Mouse (Mus musculus) C2C12 (cell line): ENCODE results near the gene Ak4. TPM values are rescaled to one million over a fixed set of nuclear protein-coding genes. Genes with fewer than 3 reads are reported as not detected.
A peak's percentile ranks its signal among the peaks of the same experiment; 100 is the strongest.
"Not testable (repeated sequence)": the region's sequence is repeated elsewhere in the genome, so short reads cannot be mapped to it uniquely, and the experiment has no call there.

Source experiments
- H3K27me3 ChIP-seq: one replicate; pipeline ENCODE4 v1.6.1; 2011; ENCODE audit not compliant: control insufficient read depth, insufficient read depth, insufficient read length
- H3K36me3 ChIP-seq: one replicate; pipeline ENCODE4 v1.6.1; 2011; ENCODE audit not compliant: control insufficient read depth, insufficient read depth
- H3K4me3 ChIP-seq: one replicate; pipeline ENCODE4 v1.5.1; 2011; ENCODE audit warnings: mild to moderate bottlenecking, control low read depth; ENCODE audit not compliant: poor library complexity, insufficient read depth, severe bottlenecking
- H3K79me2 ChIP-seq: one replicate; pipeline ENCODE4 v1.6.1; 2011; ENCODE audit not compliant: control insufficient read depth, insufficient read depth
- H3K79me3 ChIP-seq: one replicate; pipeline ENCODE4 v1.6.1; 2011; ENCODE audit warnings: low read depth, control low read depth
- H3ac ChIP-seq: one replicate; pipeline ENCODE3; 2011; ENCODE audit warnings: low read depth; ENCODE audit not compliant: control insufficient read depth, insufficient read length
- CEBPB ChIP-seq: IDR thresholded peaks from one replicate; pipeline ENCODE4 v1.6.1; 2011; ENCODE audit warnings: low read depth, mild to moderate bottlenecking, control low read depth, moderate library complexity
- CTCF ChIP-seq: IDR thresholded peaks from one replicate; pipeline ENCODE4 v1.5.1; 2011; ENCODE audit not compliant: control insufficient read depth, insufficient read depth, insufficient read length
- FOSL1 ChIP-seq: IDR thresholded peaks from one replicate; pipeline ENCODE4 v1.8.0; 2011; ENCODE audit warnings: mild to moderate bottlenecking, low read length; ENCODE audit not compliant: poor library complexity, insufficient read depth, severe bottlenecking
- MAX ChIP-seq: IDR thresholded peaks from one replicate; pipeline ENCODE4 v1.6.1; 2011; ENCODE audit warnings: mild to moderate bottlenecking, control low read depth
- MYOD1 ChIP-seq: IDR thresholded peaks from one replicate; pipeline ENCODE4 v1.6.1; 2011; ENCODE audit warnings: low read depth; ENCODE audit not compliant: control insufficient read depth, insufficient read length
- MYOG ChIP-seq: IDR thresholded peaks from one replicate; pipeline ENCODE4 v1.6.1; 2011; ENCODE audit not compliant: control insufficient read depth, insufficient read length; ENCODE audit errors: extremely low read depth
- USF1 ChIP-seq: IDR thresholded peaks from one replicate; pipeline ENCODE4 v1.6.1; 2011; ENCODE audit warnings: low read depth, mild to moderate bottlenecking, control low read depth, moderate library complexity
- polyA plus RNA-seq: library from polyadenylated mRNA; unstranded; fragments of >200 nt; fragmentation: generic; extraction: Trizol; gene quantifications from one replicate; pipeline ENCODE4 v1.2.1, GENCODE M21; 2012; ENCODE audit warnings: missing spikeins

Gene Ak4
- polyA plus RNA-seq, 1 experiment: 0.25 TPM

DNA sequence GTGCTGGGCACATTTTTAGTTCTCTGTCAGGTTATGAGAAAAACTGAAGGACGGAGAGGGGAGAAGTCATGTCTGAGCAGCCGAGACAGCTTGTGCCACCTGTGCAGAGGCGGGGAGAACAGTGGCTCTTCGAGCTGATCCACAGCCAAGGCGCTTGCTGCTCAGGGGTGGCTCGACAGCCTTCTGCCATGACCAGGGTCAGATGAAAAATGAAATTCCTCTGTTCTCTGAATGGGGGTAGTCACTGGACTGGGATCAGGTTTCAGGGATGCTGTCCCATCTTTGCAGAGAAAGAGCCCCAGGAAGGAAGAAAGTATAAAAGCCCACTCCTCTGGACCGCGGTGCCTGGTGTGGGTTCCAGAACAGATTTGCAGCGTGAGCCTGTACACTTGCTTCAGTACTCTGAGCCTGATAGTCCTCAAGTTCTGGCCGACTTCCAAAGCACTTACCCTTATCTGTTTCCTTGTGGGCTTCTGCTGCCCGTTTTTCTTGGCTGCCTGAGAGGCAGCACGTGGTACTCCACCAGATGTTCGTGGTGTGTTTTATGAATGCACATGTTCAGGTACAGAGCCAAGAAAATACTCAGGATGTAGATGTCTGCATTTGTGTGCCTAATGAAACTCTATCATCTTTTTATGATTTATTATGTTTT lies 20.8 kb downstream of the Ak4 start:
- Histone ChIP-seq H3K4me3 (no peak overlapping the region), H3K36me3 (no peaks in the 10 kb centered on the region)
- TF ChIP-seq CTCF: no peak
- peak; percentile 47 for TF ChIP-seq USF1
- no peak for TF ChIP-seq FOSL1
- no peak for TF ChIP-seq MAX
- TF ChIP-seq MYOD1: no peak

DNA sequence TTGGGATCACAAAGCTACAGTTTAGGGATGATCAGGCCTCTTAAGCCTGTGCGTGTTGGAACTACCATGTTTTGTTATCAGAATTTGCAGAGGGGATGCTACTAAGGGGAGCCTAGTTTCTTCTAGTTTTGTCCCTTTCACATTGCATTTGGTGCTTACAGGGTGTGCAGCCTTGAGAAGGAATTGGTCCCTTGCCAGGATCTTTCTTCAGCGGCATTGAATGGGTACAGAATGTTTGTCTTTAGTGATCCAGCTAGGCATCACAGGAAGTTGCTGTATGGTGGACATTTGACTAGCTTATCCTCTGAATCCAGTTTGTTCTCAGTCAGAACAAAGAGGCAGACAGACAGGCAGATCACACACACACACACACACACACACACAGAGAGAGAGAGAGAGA lies 23.7 kb downstream of the Ak4 start:
- H3ac ChIP-seq: no peak overlapping the region
- H3K27me3 ChIP-seq: peaks cover 3% of the 10 kb centered on the region
- H3K36me3 ChIP-seq: no peaks in the 10 kb centered on the region
- H3K79me3 ChIP-seq: no peaks in the 10 kb centered on the region
- H3K79me2 ChIP-seq: no peaks in the 10 kb centered on the region
- TF ChIP-seq MYOD1: no peak
- no peak for TF ChIP-seq FOSL1
- no peak overlapping the region for H3K4me3 ChIP-seq

More for the DNA sequence above, 20.8 kb downstream of the Ak4 start:
- Histone ChIP-seq H3K79me3 (no peaks in the 10 kb centered on the region), H3K79me2 (no peaks in the 10 kb centered on the region), H3K27me3 (peaks cover 7% of the 10 kb centered on the region), H3ac (no peak overlapping the region)

DNA sequence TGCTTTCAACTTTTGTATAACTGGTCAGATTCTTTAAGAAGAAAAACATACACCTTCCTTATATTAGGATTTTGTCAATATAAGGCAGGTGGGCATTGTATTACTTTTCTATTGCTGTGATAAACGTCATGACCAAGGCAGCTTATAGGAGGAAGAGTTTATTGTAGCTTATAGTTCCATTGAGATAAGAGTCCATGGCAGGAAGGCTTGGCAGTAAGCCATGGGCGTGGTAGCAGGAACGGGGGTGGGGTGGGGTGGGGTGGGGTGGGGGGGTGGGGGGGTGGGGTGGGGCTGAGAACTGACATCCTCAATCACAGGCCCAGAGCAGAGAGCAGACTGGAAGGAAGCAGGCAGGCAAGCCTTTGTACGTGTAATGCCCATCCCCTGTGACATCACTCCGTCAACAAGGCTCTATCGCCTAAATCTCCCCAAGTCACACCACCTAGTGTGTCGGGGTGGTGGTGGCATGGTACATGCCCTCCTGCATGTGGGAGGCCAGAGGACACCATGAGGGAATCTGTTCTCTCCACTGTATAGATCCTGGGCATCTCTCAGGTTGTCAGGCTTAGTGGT lies 24.4 kb downstream of the Ak4 start:
- H3K27me3 ChIP-seq: no peaks in the 10 kb centered on the region
- H3K36me3 ChIP-seq: no peaks in the 10 kb centered on the region
- TF ChIP-seq FOSL1 (no peak), MYOG (no peak), MAX (no peak), USF1 (no peak), MYOD1 (no peak), CEBPB (no peak), CTCF (no peak)

DNA sequence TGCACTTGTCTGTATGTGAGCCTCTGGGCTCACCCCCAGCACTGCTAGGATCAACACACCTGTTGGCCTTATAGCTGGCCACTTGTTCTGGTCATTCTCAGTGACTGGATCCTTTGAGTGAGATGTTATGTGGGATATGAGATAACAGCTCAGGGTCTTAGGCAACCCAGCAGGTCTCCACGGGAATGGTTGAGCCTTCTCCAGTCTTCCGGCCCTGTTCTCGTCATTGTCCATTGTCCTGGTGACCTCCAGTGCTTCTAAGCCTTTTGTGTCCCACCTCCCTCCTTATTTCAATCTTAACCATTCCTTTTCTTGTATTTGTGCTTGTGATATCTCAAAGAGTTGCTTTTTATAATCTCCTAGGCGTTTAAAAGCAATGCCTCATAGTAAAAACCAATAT lies 26.6 kb downstream of the Ak4 start:
- Histone ChIP-seq H3K27me3 (no peaks in the 10 kb centered on the region), H3ac (no peak overlapping the region), H3K36me3 (no peaks in the 10 kb centered on the region), H3K79me3 (no peaks in the 10 kb centered on the region), H3K79me2 (no peaks in the 10 kb centered on the region), H3K4me3 (no peak overlapping the region)
- no peak for TF ChIP-seq CEBPB
- no peak for TF ChIP-seq CTCF
- no peak for TF ChIP-seq MYOD1
- TF ChIP-seq MAX: no peak
- no peak for TF ChIP-seq MYOG
- no peak for TF ChIP-seq USF1
- TF ChIP-seq FOSL1: no peak

More for the DNA sequence above, 24.4 kb downstream of the Ak4 start:
- no peak overlapping the region for H3ac ChIP-seq
- no peak overlapping the region for H3K4me3 ChIP-seq
- H3K79me3 ChIP-seq: no peaks in the 10 kb centered on the region
- no peaks in the 10 kb centered on the region for H3K79me2 ChIP-seq

DNA sequence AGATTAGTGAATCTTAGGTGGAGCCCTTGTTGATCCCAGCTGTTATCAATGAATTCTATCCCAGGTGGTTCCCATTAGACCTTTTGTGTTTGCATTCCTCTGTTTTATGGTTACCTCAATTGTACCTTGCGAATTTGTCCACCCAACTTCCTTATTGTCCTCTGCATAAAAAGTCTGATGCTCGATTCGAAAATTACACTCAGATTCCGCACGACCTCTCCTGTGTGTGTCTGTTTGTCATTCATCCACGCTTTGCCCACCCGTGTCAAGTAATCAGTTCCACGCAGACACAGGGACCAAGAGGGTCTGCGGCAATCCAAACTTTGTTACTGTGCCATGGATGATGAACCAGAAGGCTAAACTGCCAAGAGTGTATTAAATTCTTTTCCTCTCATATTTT lies 27.5 kb downstream of the Ak4 start:
- not testable (repeated sequence) for H3K79me2 ChIP-seq, H3K79me3 ChIP-seq, H3K4me3 ChIP-seq, H3K36me3 ChIP-seq, H3ac ChIP-seq, H3K27me3 ChIP-seq

DNA sequence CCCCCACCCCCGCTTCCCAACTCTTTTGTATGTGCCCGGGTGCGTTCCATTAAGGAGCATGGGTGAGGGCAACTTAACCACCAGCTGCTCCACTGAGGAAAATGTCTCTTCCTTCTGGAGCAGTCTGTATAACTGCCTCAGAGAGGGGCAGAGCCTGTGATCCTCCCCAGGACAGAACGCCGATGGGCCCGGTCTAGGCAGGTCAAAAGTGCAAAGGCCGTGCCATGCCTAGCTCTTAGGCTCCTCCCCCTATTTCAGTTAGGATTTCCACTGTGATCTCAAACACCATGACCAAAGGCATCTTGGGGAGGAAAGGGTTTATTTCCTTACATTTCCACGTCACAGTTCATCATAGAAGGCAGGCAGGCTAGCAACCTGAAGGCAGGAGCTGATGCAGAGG lies 29.6 kb downstream of the Ak4 start:
- Histone ChIP-seq H3K4me3 (no peak overlapping the region), H3ac (no peak overlapping the region), H3K36me3 (no peaks in the 10 kb centered on the region), H3K27me3 (no peaks in the 10 kb centered on the region), H3K79me2 (no peaks in the 10 kb centered on the region), H3K79me3 (no peaks in the 10 kb centered on the region)
- TF ChIP-seq CEBPB (no peak), FOSL1 (no peak), MAX (no peak), CTCF (no peak), MYOD1 (no peak), MYOG (no peak), USF1 (no peak)
